Mouse (Mus musculus) heart, adult 2 months (tissue): ENCODE results near the gene Kdm1b. TPM values are rescaled to one million over a fixed set of nuclear protein-coding genes. Genes with fewer than 3 reads are reported as not detected.

Experiments
- DNase-seq, 2 experiments: peaks; one replicate each; pipeline ENCODE4 v3.0.0; 2021
- H3K27ac ChIP-seq: fragments of 200-600 bp; 2 replicates; pipeline ENCODE4 v1.8.1; 2022
- H3K27me3 ChIP-seq: fragments of 200-500 bp; 2 replicates; pipeline ENCODE4 v1.6.1; 2012; ENCODE audit warnings: mild to moderate bottlenecking, low read length, inconsistent platforms, mixed read lengths; ENCODE audit not compliant: control insufficient read depth, insufficient read depth
- H3K36me3 ChIP-seq: fragments of 200-500 bp; 2 replicates; pipeline ENCODE4 v1.6.1; 2012; ENCODE audit warnings: low read length, inconsistent platforms; ENCODE audit not compliant: control insufficient read depth, insufficient read depth
- H3K4me1 ChIP-seq: fragments of 200-500 bp; 2 replicates; pipeline ENCODE4 v1.6.1; 2011; ENCODE audit warnings: low read length; ENCODE audit not compliant: control insufficient read depth, insufficient read depth
- H3K4me3 ChIP-seq: fragments of 200-600 bp; 2 replicates; pipeline ENCODE4 v1.8.1; 2022
- H3K79me2 ChIP-seq: fragments of 200-500 bp; replicated peaks from 2 replicates; pipeline ENCODE4 v1.6.1; 2012; ENCODE audit warnings: mild to moderate bottlenecking, inconsistent platforms, low read length, moderate library complexity, mixed read lengths; ENCODE audit not compliant: control insufficient read depth, insufficient read depth
- H3K9ac ChIP-seq: fragments of 200-500 bp; 2 replicates; pipeline ENCODE4 v1.6.1; 2012; ENCODE audit warnings: low read depth, mild to moderate bottlenecking, control low read depth, inconsistent platforms, low read length, mixed read lengths
- CTCF ChIP-seq: fragments of 200-600 bp; IDR thresholded peaks from 2 replicates; pipeline ENCODE4 v1.8.1; 2022; ENCODE audit warnings: antibody characterized with exemption, mild to moderate bottlenecking, moderate library complexity
- EP300 ChIP-seq: fragments of 200-500 bp; IDR thresholded peaks from 2 replicates; pipeline ENCODE4 v1.6.1; 2011; ENCODE audit warnings: low read depth, low read length, control low read depth; ENCODE audit not compliant: insufficient read depth
- POLR2A ChIP-seq: fragments of 200-500 bp; IDR thresholded peaks from 2 replicates; pipeline ENCODE4 v1.6.1; 2011; ENCODE audit warnings: mild to moderate bottlenecking, low read depth, low read length, control low read depth; ENCODE audit not compliant: insufficient read depth
- WGBS: fragments of 180-500 bp; shearing (Covaris S2); methylation state at CpG from one replicate; pipeline ENCODE4 v1.1.7; 2018; 5-methylcytosine and 5-hydroxymethylcytosine counted together
- intact Hi-C: fragments of 180-260 bp; cut with DNase I; formaldehyde crosslinking; loops from one replicate; pipeline ENCODE4 v1.15.1; 2025
- polyA plus RNA-seq: library from polyadenylated mRNA; depleted of rRNA; stranded (reverse); fragments of >200 nt; gene quantifications from 2 replicates; pipeline ENCODE4 v1.2.3, GENCODE M21; 2012
- total RNA-seq, 2 experiments: library from RNA; stranded (reverse); gene quantifications; 2 replicates each; pipeline ENCODE4 v1.2.3; 2021

Kdm1b gene
- total and polyA plus RNA-seq, 3 experiments, result 5.0 to 10.5 (median 8.9) TPM

DNA sequence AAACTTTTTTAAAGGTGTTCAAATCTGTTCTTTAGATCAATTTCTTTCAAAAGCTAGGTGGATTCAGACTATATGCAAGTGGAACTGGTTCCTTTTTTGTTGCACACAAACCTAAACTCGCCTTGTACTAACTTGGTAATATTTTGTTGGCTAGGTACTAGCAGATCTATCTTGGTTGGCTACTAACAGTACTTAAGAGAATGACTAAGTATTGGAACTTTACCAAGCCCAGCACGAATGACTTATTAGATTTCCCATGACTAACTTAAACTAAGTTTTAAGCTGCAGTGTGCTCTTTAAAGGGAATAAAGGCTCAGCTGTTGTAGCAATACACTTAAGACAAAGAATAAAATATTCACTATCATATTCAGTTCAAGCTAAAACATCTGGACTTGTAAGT lies 46.0 kb downstream of the Kdm1b start:
- Histone ChIP-seq H3K9ac (no peak overlapping the region), H3K4me3 (no peak overlapping the region), H3K36me3 (peaks cover 5% of the 10 kb centered on the region), H3K79me2 (no peaks in the 10 kb centered on the region), H3K27me3 (no peaks in the 10 kb centered on the region), H3K27ac (no peak overlapping the region), H3K4me1 (no peaks in the 10 kb centered on the region)
- intact Hi-C loops, result no loop called here
- WGBS, result 46% methylated on average over 2 of the region's 2 CpGs
- TF ChIP-seq POLR2A, result no peak
- TF ChIP-seq EP300, result no peak
- TF ChIP-seq CTCF, result no peak
- DNase-seq, result no peak

DNA sequence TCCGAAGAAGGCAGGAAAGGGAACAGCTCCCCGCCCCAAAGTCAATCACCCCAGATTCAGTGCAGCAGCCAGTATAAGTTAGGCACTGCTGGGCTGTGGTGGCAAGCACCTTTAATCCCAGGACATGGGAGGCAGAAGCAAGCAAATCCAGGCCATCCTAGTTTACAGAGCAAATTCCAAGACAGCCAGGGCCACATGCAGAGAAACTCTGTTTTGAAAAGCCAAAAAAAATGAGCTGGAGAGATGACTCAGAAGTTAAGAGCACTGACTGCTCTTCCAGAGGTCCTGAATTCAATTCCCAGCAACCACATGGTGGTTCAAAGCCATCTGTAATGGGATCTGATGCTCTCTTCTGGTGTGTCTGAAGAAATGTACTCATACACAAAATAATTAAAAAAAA lies 50.5 kb downstream of the Kdm1b start:
- H3K9ac ChIP-seq, result no peak overlapping the region
- no peaks in the 10 kb centered on the region for H3K27me3 ChIP-seq
- H3K79me2 ChIP-seq, result no peaks in the 10 kb centered on the region
- no peak for DNase-seq
- no peak for TF ChIP-seq CTCF
- TF ChIP-seq EP300, result no peak
- no peak for TF ChIP-seq POLR2A
- 78% methylated on average over 2 of the region's 2 CpGs for WGBS
- no peaks in the 10 kb centered on the region for H3K4me1 ChIP-seq
- peaks cover 5% of the 10 kb centered on the region for H3K36me3 ChIP-seq
- H3K27ac ChIP-seq, result no peak overlapping the region
- H3K4me3 ChIP-seq, result no peak overlapping the region
- intact Hi-C loops, result no loop called here

DNA sequence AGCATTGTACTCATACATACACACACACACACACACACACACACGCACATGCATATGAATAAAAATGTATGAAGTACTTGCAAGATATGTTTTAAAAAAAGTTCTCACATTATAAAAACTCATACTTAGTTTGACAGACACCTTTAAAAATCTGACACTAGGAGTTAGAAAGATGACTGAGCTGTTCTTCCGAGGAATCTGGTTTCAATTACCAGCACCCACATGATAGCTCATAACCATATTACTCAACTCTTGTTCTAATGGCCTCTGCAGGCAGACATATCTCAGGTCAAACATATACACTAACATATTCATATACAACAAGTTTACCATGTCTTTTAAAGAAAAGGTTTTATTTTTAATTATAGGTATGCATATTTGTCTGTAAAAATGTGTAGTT lies 53.3 kb downstream of the Kdm1b start:
- peaks cover 6% of the 10 kb centered on the region for H3K36me3 ChIP-seq
- H3K79me2 ChIP-seq, result no peaks in the 10 kb centered on the region
- no peak overlapping the region for H3K9ac ChIP-seq
- intact Hi-C loops, result no loop called here
- no peak for TF ChIP-seq CTCF
- no peak for TF ChIP-seq EP300
- no peak for TF ChIP-seq POLR2A
- H3K27ac ChIP-seq, result no peak overlapping the region
- no peaks in the 10 kb centered on the region for H3K4me1 ChIP-seq
- no peak for DNase-seq
- H3K4me3 ChIP-seq, result no peak overlapping the region
- 88% methylated on average over 2 of the region's 2 CpGs for WGBS
- no peaks in the 10 kb centered on the region for H3K27me3 ChIP-seq

DNA sequence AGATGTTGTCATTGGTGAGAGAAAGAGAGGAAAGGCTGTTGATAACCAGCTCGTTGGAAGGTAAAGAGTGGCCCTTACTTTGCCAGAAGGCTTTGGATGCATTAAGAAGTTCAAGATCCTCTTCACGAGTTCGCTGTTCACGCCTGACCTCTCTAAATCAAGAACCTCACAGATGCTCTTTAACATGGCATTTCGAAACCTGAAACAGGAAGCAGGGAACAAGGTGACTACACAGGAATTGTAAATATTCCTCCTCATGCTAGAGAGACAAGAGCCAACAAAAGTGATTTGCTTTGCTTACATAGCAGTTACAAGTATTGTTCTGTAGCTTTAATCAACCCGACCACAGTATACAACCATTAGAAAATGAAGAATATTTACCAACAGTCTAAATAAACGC lies 56.0 kb downstream of the Kdm1b start:
- no peak overlapping the region for H3K4me3 ChIP-seq
- no peak overlapping the region for H3K27ac ChIP-seq
- H3K9ac ChIP-seq, result no peak overlapping the region
- no peaks in the 10 kb centered on the region; the same call in 1 of the 2 replicates for H3K79me2 ChIP-seq
- DNase-seq, result no peak
- peaks cover 4% of the 10 kb centered on the region for H3K4me1 ChIP-seq
- WGBS, result 71% methylated on average over 7 of the region's 7 CpGs
- no peaks in the 10 kb centered on the region for H3K27me3 ChIP-seq
- TF ChIP-seq EP300 (no peak), POLR2A (no peak), CTCF (no peak)
- intact Hi-C loops, result no loop called here
- peaks cover 11% of the 10 kb centered on the region for H3K36me3 ChIP-seq

DNA sequence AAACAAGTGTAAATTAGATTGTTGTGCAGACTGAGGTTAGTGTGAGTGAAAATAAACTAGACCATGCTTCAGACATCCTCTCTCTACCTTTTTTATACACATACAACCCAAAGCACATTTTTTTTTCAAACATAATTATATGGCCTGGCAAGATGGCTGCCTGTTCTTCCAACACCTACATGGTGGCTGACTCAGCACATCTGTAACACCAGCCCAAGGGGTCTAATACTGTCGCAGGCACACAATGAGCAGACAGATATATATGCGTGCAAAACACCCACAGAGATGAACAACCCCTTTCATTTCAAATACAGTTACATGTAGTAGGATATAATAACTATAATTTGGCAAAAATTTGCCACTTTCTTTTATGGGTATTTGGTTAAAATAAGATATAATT lies 57.3 kb downstream of the Kdm1b start:
- Histone ChIP-seq H3K27me3 (no peaks in the 10 kb centered on the region), H3K79me2 (no peaks in the 10 kb centered on the region; the same call in 1 of the 2 replicates), H3K4me3 (no peak overlapping the region), H3K36me3 (peaks cover 9% of the 10 kb centered on the region; the same call in 1 of the 2 replicates), H3K27ac (no peak overlapping the region), H3K9ac (no peak overlapping the region), H3K4me1 (peaks cover 7% of the 10 kb centered on the region)
- DNase-seq, result no peak
- intact Hi-C loops, result no loop called here
- 90% methylated on average over 2 of the region's 2 CpGs for WGBS
- TF ChIP-seq EP300, result no peak
- no peak for TF ChIP-seq CTCF
- TF ChIP-seq POLR2A, result no peak

DNA sequence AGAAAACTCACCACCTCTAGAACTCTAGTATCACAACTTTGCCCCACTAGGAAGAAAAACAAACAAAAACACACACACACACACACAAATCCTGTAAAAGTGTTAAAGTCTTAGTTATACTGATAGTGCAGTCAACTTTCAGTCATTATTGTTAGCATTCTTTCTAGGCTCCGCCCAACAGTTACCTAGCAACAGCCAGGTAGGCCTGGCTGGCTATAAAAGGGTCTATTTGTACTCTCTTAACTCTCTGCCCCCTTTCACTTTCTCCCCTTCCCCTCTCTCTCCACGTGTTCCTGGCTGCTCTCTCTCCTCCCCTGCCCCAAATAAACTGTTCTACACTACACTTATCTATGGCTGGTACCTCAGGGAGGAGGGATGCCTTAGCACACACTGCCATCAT lies 60.8 kb downstream of the Kdm1b start:
- peaks cover 9% of the 10 kb centered on the region; the same call in 1 of the 2 replicates for H3K36me3 ChIP-seq
- no peaks in the 10 kb centered on the region; the same call in 1 of the 2 replicates for H3K79me2 ChIP-seq
- WGBS, result 44% methylated on average over 2 of the region's 2 CpGs
- peak overlapping the region; percentile 92; the same call in 1 of the 2 replicates for H3K4me3 ChIP-seq
- H3K4me1 ChIP-seq, result peaks cover 7% of the 10 kb centered on the region
- H3K27me3 ChIP-seq, result no peaks in the 10 kb centered on the region
- intact Hi-C loops, result no loop called here
- no peak overlapping the region for H3K9ac ChIP-seq
- no peak for TF ChIP-seq EP300
- TF ChIP-seq POLR2A, result no peak
- no peak for TF ChIP-seq CTCF
- no peak for DNase-seq
- H3K27ac ChIP-seq, result no peak overlapping the region
